16 mouse cellular contexts compared by ENCODE assay signal in genomic region chr1:43251356-43251755, GRCm38 (mm10).
"Had no signal": no experiment of that assay in that cellular context is flagged by ENCODE, and none has a peak within 500 bp of the region (broad histone marks: within the 10 kb centered on the region; RNA-seq: fewer than 3 reads in every experiment).

No protein-coding gene starts in this region.

- H3K4me2 ChIP-seq: intestine, embryonic 15.5 days; liver, embryonic 11.5 days; liver, embryonic 15.5 days; neural tube, embryonic 15.5 days had no signal

- H3K27ac ChIP-seq: intestine, embryonic 15.5 days; left cerebral cortex, adult 2 months; limb, embryonic 10.5 days; liver, embryonic 15.5 days; midbrain, embryonic 10.5 days; neural tube, embryonic 15.5 days; stomach, postnatal 0 days had no signal

- H3K36me3 ChIP-seq: intestine, embryonic 15.5 days; limb, embryonic 10.5 days; liver, embryonic 15.5 days; midbrain, embryonic 10.5 days; neural tube, embryonic 15.5 days had no signal

- H3K4me3 ChIP-seq: intestine, embryonic 15.5 days; left cerebral cortex, adult 2 months; limb, embryonic 10.5 days; liver, embryonic 15.5 days; midbrain, embryonic 10.5 days; myocyte; neural tube, embryonic 15.5 days had no signal

- H3K4me1 ChIP-seq: intestine, embryonic 15.5 days; limb, embryonic 10.5 days; liver, embryonic 15.5 days; midbrain, embryonic 10.5 days; neural tube, embryonic 15.5 days had no signal

- H3K27me3 ChIP-seq: intestine, embryonic 15.5 days; liver, embryonic 15.5 days; neural tube, embryonic 15.5 days had no signal

- ATAC-seq: intestine, embryonic 15.5 days; lung, postnatal 0 days had no signal

- H3K9me3 ChIP-seq: intestine, embryonic 15.5 days; limb, embryonic 10.5 days; liver, embryonic 15.5 days; midbrain, embryonic 10.5 days; neural tube, embryonic 15.5 days had no signal

- H3K9ac ChIP-seq: intestine, embryonic 15.5 days; liver, embryonic 15.5 days; neural tube, embryonic 15.5 days had no signal

- DNase-seq: lung, adult 2 months; lung, postnatal 4 days; midbrain, embryonic 14.5 days; right cerebral cortex, adult 18-20 months; right cerebral cortex, postnatal 25 days; thymus, postnatal 4 days had no signal
